Mouse (Mus musculus) 3T3-L1 (cell line): ENCODE measurements around the gene Cox8c.

Source experiments
- DNase-seq: peaks from one replicate; pipeline ENCODE4 v3.0.0-alpha.2; 2015; ENCODE audit warnings: low read depth, low spot score

The Cox8c gene

DNA sequence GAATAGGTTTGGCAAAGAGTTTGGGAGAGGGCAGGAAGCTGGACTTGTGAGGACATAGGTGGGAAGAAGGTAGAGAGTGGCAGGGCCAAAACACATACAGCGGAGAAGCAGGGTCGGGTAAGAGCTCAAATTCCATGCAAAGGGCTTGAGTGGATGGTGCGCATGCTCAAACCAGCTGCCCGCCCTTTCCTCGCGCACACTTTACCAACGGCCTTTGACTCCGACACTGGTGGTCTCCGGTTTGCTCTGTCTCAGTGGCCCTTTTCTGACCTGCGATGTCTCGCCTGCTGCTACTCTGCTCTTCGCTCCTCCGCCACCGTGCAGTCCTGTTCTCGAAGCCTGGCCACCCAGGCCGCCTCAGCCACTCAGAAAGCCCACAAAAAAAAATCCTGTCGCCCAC lies at the start of gene Cox8c:
Gene Cox8c, plus strand, starts transcription at position 226 of the 400 bp plus-strand sequence.
- no peak for DNase-seq

DNA sequence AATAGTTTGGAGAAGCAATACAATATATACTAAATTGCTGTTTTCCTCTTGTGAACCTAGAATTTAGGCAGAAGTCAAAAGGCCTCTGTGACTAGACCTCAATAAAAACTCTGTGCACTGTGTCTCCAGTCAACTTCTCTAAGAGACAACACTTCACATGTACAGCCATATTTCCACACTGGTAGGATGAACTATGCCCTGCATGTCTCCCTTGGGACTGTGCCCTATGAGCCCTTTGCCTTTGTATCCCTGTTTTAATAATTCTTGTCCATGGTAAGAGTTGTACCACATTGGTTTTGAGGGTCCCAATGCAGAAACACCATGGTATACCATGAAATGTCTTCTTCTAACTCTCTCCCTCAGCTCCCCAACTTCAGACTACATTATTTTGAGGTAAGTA lies 38.3 kb upstream of the Cox8c start:
- no peak for DNase-seq

DNA sequence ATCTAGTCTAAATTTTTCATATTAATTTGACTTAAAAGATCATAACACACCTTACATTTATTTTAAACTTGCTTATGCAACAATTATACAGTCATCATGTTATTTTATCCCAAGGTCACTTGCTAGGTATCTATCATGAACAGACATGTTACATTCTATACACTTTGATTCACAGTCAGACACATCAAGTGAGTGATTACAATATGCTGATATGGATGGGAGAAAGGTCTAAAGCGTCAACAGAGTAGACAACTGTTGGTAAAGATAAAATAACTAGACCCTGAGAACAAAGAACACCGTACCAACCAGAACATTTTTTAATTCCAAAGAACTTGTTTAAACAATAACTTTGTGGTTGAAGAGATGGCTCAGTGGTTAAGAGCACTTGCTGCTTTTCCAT lies 29.3 kb upstream of the Cox8c start:
- no peak for DNase-seq

DNA sequence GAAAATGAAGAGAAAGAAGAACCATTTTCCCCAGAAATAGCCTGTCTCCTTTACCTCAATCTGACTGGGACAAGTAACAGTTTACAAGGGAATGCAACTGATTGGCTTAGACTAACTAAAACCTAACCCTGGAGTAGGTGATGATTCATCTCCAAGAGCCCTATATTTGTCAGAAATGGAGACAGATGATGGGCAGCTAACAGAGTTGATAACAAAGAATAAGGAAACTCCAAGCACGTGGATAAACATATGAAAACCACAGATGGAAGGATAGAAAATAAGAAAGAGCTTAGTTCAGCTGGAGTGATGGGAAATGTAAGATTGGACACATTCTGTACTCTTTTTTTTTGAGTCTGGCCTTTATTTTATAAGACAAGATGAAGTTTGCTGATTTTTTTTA lies 28.6 kb upstream of the Cox8c start:
- no peak for DNase-seq

DNA sequence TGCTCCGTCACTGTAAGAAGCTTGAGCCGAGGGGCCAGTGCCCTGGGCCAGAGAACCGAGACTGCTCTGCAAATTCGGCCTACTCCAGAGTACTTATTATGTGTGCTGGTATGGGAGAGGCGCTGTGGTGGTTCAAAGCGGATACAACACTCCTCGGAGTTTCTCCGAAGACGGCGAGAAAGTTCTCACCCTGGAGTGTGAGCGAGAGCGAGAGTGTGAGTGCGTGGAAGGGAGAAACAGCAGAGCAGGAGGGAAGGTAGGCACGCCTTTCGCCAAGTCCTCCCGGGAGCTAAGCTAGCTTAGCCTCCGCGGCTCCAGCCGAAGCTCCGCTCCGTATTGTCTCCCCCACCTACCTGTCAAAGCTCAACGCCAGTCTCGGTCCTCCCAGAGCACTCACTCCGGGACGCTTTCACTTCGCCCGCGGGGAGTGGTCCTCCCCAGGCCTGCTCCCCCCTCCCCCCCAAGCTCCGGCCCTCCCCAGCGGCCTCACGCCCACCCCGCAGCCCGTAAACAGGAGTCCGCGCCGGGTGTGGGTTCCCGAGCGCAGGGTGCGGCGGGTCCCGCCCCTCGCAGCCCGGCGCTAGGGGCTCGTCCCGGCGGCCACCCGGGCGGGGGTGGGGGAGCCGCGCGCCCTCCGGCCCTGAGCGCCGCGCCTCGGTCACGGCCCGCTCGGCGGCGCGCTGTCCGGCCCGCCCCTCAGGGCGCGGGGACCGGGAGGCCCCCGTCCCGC lies 21.6 kb upstream of the Cox8c start:
- peak; percentile 56 for DNase-seq

DNA sequence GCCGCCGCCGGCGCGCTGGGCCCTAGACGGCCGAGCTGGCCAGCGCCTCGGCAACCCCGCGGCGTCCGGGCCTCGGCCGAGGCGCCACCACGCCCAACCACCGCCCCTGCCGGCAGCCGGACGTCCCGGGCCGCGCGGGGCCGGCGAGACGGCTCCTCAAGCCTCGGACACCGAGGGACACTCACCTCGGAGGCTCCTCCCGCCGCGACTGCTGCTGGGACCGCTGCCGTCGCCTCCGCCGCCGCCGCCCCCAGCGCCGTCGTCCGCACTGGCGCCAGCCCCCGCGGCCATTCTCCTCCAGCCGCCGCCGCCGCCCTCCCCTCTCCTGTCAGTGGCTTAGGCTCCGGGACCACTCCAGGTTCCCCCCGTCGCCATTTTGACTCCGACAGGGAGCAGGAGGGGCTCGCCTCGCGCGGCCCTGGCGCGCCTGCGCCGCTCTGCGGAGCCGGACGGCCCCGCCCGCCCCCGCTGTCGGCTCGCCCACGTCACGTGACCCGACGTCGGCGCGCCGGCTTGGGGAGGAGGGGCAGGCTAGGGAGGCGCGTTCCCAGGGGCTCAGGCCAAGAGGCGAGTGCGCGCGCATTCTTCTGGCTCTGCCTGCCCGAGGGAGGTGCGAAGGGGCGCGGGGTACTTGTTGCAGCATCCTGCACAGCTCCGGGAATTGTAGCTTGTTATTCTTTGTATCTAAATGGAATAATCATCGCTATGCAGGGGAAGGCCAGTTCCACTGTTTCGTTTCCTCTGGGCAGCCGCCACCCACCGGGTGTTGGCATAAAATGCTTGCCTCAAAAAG lies 20.9 kb upstream of the Cox8c start, which contains the start of gene Btbd7:
Gene Btbd7, minus strand, starts transcription at position 441 of the 793 bp plus-strand sequence.
- DNase-seq = peak; percentile 89

DNA sequence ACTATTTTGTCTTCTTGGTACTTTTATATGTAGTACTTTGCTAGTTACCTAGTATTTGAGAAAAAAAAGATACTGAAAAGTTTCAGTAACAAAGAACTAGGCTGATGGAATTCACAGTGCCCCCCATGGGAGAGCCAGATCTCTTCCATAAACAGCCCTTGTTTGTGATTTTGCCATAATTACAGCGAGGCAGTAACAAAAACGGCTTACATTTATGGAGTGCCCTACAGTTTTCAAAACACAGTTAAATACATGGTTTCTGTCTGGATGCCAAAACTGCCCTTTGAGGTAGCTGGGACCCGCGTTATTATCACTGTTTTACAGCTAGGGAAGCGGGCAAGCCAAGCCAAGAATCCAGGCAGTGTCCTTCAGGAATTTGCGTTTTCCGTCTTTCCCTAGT lies 20.2 kb upstream of the Cox8c start:
- no peak for DNase-seq

DNA sequence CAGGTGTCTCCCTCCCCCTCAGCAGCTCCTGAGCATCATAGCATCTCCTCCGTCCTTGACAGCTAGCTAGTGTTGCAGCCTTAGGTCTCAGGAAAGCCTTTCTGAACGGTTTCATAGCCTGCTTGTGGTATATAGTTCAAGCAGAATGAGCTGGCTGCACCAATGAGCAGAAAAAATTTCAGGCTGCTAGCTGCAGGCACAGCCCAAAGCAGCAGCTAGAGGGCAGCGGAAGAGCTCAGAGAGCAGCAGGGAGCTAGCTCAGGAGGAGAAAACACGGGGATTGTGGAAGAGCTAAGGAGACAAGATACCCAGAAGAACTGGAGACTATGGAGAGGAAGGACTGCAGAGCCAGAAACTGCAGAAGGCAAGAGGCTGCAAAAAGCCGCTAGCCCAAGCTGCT lies 13.4 kb upstream of the Cox8c start:
- DNase-seq = peak; percentile 38

DNA sequence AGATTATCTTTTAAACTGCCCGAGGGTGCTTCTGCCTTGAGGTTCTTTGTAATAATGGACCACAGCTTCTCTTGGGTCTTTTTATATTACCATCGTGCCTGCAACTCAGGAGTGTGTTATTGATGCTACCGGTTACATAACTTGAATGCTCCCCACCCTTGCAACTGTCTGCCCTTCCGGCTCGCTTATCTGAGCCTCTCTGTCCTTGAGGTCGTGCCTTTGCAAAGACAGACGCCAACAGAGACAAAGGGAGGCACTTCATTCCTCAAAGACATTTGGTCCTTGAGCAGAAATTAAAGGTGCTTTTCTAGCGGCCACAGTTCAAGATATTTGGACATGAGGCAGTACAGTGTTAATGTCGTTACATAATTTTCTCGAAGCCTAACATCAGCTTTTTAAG lies 11.8 kb upstream of the Cox8c start:
- no peak for DNase-seq

DNA sequence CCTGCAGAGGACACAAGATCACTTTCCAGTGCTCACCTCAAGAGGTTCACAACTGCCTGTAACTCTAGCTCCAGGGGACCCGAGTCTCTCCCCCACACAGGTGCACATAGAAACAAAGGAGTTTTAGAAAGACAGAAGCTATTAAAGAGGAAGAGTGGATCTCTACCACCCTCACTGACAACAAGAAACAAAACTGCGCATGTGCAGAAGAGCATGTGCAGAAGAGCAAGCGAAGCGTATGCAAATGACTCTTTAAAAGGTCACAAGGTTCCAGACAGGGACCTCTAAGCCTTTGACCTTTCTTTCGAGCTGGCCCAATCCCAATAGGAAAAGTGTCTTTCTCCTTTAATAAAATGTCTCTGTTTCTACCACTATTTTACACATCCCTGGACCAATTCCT lies 10.5 kb upstream of the Cox8c start:
- DNase-seq = no peak

DNA sequence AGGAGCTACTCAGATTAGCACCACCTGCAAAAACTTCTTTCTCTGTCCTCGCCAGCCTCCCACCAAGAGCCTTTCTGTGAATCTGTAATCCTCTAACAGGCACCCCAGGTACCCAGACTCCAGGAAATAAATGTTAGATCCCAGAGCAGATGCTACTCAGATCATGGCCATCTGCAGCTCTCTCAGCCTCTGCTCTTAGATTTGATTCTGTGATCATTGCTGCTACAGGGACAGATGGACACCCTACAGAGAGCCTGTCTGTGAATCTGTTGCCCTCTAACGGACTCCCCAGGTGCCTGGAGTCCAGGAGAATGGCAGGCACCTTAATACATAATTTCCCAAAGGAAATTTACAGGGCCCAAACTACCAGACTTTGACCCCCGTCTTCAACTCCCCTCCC lies 9.1 kb downstream of the Cox8c start:
- no peak for DNase-seq

DNA sequence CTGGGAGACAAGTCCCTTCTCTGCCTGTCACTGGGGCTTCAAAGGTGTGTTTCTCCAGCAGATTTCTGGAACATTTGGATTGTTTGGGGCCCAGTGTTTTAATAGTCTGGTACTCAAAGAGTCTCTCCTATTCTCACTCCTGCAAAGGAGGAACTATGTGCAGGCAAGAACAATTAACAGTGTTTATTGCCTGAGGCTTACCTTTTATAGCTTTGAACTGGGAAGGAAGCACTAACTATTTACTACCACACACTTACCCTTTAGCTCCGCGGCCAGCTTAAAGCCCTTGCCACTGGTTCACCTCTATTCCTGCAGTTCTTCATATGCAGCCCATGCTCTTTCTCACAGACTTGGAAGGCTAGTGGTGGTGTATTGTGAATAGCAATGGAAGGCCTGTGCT lies 17.0 kb downstream of the Cox8c start:
- DNase-seq = no peak

DNA sequence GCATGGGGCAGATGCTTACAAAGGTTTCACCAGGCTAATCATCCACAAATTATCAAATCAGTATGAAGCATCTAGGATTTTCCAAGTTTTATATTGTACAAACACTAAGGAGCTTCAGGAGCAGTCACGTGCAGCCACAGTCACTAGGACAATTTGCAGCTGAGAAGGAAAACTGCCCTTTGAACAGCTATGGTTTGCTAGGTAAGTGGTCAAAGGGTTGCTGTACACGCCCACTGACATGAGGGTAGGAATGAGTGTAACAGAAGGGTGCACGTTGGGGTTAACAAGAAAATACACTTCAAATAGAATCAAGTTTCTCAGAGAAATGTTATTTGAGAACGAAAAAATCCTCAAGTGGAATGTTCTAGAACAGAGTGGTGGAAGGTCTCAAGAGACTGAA lies 30.6 kb downstream of the Cox8c start:
- DNase-seq = no peak

DNA sequence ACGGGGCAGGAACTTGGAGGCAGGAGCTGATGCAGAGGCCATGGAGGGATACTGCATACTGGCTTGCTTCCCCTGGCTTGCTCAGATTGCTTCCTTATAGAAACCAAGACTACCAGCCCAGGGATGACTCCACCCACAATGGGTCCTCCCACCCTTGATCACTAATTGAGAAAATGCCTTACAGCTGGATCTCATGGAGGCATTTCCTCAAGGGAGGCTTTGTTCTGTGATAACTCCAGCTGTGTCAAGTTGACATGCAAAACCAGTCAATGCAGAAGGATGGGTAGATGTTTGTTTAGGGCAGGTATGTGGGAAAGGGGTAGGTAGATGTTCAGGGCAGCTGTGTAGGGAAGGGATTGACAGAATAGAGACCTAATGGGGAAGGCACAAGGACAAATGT lies 31.2 kb downstream of the Cox8c start:
- DNase-seq = no peak

DNA sequence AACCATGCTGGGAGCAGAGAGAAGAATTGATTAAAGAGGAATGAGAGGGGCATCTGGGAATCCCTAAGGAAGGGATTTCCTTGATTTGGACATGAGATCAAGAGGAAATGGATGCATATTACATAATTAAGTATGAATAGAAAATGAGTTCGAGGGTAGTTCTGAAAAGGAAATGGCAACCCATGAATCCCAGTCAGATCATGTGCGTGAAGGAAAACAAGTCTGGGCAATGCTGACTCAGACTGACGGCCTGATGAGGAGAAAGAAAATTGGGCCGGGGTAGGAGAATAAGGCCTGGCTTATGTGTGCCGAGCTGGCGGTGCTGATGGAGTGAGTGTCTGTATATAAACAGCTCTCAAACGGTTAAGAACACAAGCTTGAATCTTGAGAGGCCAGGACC lies 31.7 kb downstream of the Cox8c start:
- no peak for DNase-seq

DNA sequence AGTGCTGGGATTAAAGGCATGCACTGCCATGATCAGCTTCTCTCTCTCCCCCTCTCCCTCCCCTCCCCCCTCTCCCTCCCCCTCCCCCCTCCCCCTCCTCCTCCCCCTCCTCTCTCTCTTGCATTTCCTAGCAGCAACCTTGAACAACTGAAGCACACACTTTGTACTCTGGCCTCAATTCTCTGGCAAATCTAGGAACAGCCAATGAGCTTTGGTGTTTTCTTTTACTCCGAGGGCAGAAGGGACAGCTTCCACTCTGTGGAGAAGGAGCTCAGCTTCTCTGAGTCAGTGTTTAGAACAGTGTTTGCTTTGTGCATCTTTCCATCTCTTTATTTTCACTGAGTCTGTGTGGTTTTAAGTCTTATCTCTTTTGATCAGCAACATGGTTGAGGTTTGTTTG lies 36.8 kb downstream of the Cox8c start:
- DNase-seq = no peak

DNA sequence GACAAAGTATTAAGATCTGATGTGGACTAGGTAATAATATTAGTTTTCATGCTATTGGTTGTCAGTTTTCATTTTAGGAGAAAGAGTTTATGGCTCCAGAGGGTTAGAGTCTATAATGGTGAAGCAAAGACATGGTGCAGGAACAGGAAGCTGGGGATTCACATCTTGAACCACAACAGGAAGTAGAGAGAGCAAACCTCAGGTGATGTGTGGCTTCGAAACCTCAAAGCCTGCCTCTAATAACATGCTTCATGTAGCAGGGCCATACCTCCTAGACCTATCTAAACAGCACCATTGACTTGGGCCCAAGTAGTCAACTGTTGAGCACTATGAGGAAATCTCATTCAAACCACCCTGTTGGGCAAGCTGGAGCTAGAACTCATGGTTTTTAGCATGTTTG lies 46.5 kb downstream of the Cox8c start:
- DNase-seq = no peak

DNA sequence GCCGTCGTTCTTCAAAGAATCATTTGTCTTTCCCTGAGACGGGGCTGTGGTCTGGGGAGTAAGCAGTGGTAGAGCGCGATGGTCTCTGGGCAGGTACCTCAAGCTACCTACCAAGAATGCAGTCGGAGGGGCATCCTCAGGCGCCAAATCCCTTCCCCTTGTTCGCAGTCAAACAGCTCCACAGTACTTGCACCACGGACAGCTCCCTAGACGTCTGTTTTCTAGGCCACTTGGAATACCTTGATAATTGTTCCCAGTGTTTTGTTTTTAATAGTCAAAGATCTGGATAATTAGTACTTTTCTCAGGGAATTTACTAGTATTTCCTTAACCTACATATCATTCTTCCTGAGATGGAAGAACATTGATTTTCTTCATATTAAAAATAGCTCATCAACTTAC lies 48.7 kb downstream of the Cox8c start:
- no peak for DNase-seq

DNA sequence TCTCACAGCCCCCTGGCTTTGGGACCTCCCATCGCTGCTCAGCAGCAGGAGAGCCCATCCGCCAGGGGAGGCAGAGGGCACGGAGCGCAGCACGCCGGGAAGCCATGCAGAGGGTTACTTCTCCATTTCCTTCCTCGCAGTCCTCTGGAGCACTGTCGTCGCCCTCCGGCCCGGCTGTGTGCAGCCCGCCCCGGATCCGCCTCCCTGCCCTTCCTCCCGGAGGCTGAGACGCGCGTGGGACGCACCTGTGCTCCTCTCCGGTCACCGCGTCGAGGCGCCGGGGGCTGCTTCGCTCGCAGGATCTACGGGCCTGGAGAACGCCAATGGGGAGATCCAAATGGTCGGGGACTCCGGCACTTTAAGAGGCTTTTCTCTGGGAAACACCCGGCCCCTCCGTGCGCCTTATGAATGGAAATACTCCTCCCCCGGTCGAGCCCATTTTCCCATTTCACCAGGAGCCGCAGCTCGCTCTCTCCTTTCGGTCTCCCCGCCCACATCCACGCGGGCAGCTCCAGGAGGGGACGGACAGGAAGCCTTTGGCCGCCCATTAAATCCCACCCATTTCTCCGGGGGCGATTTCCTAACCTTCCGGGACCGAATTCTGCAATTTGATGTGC lies 49.8 kb downstream of the Cox8c start, which contains the start of gene Unc79:
Gene Unc79, plus strand, starts transcription at position 82 of the 617 bp plus-strand sequence.
- no peak for DNase-seq

DNA sequence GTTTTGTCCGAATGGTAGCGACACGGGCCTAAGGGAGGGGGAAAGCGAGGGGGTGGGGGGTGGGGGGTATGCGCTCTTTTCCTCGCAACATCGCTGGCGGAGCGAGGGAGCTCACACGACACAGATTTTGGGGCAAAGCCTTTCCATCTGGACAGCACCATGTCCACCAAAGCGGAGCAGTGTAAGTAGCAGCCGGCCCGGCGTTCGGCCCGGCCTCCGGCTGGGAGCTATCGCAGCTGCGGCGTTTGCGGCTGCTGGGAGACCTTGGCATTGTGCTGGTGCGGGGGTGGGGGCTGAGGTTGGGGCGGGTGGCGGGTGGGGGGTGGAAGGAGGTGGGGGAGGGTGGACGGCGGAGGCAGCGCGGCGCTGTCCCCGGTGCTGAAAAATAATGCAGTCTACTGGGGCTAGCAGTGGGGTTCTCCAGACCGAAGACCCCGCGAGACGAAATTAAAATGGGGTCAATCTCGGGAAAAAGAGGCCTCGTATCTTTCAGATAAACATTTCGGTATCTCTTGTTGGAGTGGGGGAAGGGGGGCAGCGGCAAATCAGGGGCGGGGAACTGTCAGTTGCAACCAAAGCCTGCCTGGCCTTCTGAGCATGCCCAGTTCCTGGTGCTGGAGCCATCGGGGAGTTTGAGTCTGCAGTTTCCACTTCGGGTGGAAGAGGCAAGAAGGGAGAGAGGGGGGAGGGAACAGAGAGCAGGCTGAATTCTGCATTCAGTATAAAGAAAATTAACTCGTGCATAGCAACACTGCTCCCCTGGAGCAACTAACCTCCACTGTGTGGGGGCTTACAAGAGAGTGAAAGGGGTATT lies 50.5 kb downstream of the Cox8c start:
- no peak for DNase-seq
